Mouse (Mus musculus): ENCODE measurements around the gene Coa7.

- TF ChIP-seq CTCF (IDR thresholded peaks at IDR 0.05; ENCODE audit: borderline replicate concordance, insufficient read depth, low read length) (no peak), POLR2A (IDR thresholded peaks at IDR 0.05; ENCODE audit: low read depth, low read length) (no peak)
Measured at GRCm38 (mm10) chr4:108371421-108371820, 43.5 kb downstream of the Coa7 start.

Data from embryonic fibroblast, embryonic 13.5 days (primary cell).